Mouse (Mus musculus) bone marrow, adult 2 months (tissue): ENCODE results near the gene Pde5a. TPM values are rescaled to one million over a fixed set of nuclear protein-coding genes. Genes with fewer than 3 reads are reported as not detected.

Experiments used
- H3K27ac ChIP-seq: fragments of 200-500 bp; 2 replicates; pipeline ENCODE4 v1.5.1; 2012; ENCODE audit warnings: low read depth, mild to moderate bottlenecking, control low read depth, inconsistent platforms, low read length; ENCODE audit not compliant: control insufficient read depth, poor library complexity, insufficient read depth
- H3K4me1 ChIP-seq: fragments of 200-500 bp; 2 replicates; pipeline ENCODE4 v1.6.1; 2011; ENCODE audit warnings: low read length; ENCODE audit not compliant: control insufficient read depth, insufficient read depth
- H3K4me3 ChIP-seq: fragments of 200-500 bp; replicated peaks from 2 replicates; pipeline ENCODE3; 2011; ENCODE audit warnings: mild to moderate bottlenecking, low read depth, low read length, control low read depth; ENCODE audit not compliant: control insufficient read depth
- CTCF ChIP-seq: fragments of 200-500 bp; IDR thresholded peaks from 2 replicates; pipeline ENCODE4 v1.5.1; 2011; ENCODE audit warnings: low read length, control low read depth; ENCODE audit not compliant: control insufficient read depth, insufficient read depth
- POLR2A ChIP-seq: fragments of 200-500 bp; IDR thresholded peaks from 2 replicates; pipeline ENCODE4 v1.6.1; 2011; ENCODE audit warnings: low read depth, mild to moderate bottlenecking, control low read depth, low read length, borderline replicate concordance; ENCODE audit not compliant: control insufficient read depth
- WGBS: fragments of 180-500 bp; shearing (Covaris S2); methylation state at CpG from one replicate; pipeline ENCODE4 v1.1.7; 2018; 5-methylcytosine and 5-hydroxymethylcytosine counted together
- polyA plus RNA-seq: library from polyadenylated mRNA; stranded (reverse); fragments of >200 nt; gene quantifications from 2 replicates; pipeline ENCODE4 v1.2.4, GENCODE M21; 2011; ENCODE audit warnings: low replicate concordance; ENCODE audit not compliant: missing spikeins, insufficient read depth, insufficient read length

The Pde5a gene
- polyA plus RNA-seq, 1 experiment: 13.3 TPM

GRCm38 (mm10) chr3:122837639-122838038 is 108.9 kb downstream of the Pde5a start:
- TF ChIP-seq POLR2A (no peak), CTCF (no peak)
- Histone ChIP-seq H3K27ac (no peak overlapping the region), H3K4me1 (no peaks in the 10 kb centered on the region), H3K4me3 (no peak overlapping the region)
- 79% methylated on average over 2 of the region's 2 CpGs for WGBS

DNA sequence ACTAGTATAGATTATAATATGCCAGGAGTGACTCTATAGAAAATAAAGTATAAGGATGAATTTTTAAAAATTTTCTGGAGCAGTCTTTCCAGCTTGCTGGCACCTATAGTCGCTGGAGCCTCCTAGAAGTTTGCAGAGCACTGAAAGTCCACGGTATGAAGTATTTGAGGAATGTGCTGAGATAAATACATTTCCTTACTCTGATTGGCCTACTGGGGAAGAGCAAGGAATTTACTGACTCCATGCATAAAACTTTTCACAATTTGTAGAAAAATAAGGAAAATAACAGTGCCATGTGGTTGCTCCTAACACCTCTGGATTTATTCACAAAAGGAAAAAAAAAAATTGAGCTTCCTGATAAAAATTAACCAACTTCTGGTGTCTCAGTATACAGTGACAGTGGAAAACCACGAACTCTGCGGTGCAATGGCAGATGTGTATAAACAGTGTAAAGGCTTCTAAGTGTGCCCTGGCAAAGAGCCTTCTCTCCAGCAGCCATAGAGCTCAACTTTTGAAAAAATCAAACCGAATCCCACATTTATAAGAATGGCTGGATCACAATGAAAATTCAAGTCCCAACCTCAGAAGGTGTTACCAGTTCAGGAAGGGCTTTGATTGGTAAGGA is 119.8 kb downstream of the Pde5a start:
- Histone ChIP-seq H3K4me3 (no peak overlapping the region), H3K27ac (no peak overlapping the region), H3K4me1 (no peaks in the 10 kb centered on the region)
- TF ChIP-seq CTCF (no peak), POLR2A (no peak)
- 54% methylated on average over 5 of the region's 5 CpGs for WGBS

GRCm38 (mm10) chr3:122855149-122855548 is 126.4 kb downstream of the Pde5a start:
- WGBS: 86% methylated on average over 11 of the region's 11 CpGs
- H3K27ac ChIP-seq: no peak overlapping the region
- no peak overlapping the region for H3K4me3 ChIP-seq
- TF ChIP-seq POLR2A: no peak
- no peak for TF ChIP-seq CTCF
- no peaks in the 10 kb centered on the region for H3K4me1 ChIP-seq

DNA sequence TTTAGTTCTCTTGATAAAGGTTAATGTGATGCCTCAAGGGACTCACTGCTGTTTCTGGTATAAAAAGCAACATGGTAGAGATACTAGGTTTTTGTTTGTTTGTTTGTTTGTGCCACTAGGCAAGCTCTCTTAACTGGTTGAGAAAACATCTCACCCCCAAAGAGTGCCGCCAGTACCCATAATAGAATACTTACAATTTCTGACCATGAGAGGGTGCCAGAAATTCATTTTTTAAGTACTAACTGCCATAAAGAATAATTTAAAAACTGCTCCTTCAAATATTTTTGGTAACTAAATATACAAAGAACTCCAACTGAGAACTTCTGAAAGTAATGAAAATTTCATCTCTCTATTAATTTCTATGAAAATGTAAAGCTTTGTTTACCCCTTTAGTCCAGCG is 131.1 kb downstream of the Pde5a start:
- no peaks in the 10 kb centered on the region for H3K4me1 ChIP-seq
- TF ChIP-seq CTCF (no peak), POLR2A (no peak)
- H3K4me3 ChIP-seq: no peak overlapping the region
- WGBS: 65% methylated on average over 2 of the region's 2 CpGs
- no peak overlapping the region for H3K27ac ChIP-seq

GRCm38 (mm10) chr3:122860573-122861498 is 132.1 kb downstream of the Pde5a start:
- H3K4me3 ChIP-seq: no peak overlapping the region
- WGBS: 78% methylated on average over 12 of the region's 12 CpGs
- no peak for TF ChIP-seq POLR2A
- no peaks in the 10 kb centered on the region for H3K4me1 ChIP-seq
- no peak overlapping the region for H3K27ac ChIP-seq

DNA sequence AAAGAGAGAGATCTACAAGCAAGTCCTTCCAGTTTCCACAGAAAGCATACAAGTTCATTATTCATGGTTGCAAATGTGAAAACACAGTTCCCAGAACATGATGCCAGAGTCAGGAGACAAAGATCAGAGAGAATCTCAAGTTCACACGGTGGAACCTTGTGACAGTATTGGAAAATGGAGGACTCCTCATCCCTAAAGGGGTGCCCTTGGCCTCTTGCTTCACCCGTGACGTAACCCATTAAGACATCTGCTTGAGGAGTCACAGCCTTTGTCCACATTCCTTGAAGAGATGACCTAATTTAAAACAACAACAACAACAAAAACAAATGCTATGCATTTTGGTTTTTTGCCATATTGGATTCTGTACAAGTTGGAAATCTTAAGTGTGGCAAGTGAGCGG is 136.3 kb downstream of the Pde5a start:
- H3K27ac ChIP-seq: no peak overlapping the region
- TF ChIP-seq CTCF (no peak), POLR2A (no peak)
- H3K4me3 ChIP-seq: no peak overlapping the region
- WGBS: 79% methylated on average over 4 of the region's 4 CpGs
- H3K4me1 ChIP-seq: no peaks in the 10 kb centered on the region

DNA sequence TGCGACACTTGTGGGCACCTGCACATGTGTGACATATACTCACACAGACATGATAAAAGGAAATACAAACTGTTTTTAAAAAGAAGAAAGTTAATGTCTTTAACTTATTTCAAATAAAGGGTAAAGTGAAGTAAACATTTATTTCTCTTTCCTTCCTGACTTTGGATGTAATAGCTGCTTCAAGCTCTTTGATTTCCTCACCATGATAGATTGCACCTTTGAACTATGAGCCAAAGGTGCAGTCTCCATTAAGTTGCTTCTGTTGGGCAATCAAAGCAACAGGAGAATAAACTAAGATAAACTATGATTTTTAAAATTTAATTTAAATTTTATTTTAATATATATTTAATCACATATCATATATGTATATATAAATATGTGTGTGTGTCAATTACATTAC is 139.5 kb downstream of the Pde5a start:
- Histone ChIP-seq H3K4me3 (no peak overlapping the region), H3K4me1 (no peaks in the 10 kb centered on the region), H3K27ac (no peak overlapping the region)
- TF ChIP-seq POLR2A (no peak), CTCF (no peak)
- WGBS: 92% methylated on average over 1 of the region's 1 CpGs

DNA sequence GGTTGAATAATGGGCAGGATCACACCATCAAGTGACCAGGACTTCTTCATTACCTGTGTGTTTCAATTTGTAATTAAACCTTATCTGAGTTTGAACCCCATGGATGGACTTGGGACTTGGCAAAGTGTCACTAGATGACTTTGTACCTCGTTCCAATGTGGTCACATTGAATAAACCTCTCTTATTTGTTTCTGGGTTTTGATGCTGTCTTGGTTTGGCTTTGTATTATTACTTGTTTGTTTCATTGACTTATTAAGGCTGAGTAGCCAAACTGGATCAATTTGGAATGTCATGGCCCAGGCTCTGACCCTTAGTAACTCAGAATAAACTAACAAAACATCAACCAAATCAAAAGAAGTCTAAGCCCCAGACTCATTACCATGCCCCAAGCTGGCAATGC is 142.8 kb downstream of the Pde5a start:
- Histone ChIP-seq H3K4me1 (no peaks in the 10 kb centered on the region), H3K27ac (no peak overlapping the region), H3K4me3 (no peak overlapping the region)
- TF ChIP-seq POLR2A (no peak), CTCF (no peak)
- 62% methylated on average over 1 of the region's 1 CpGs for WGBS
